Mouse (Mus musculus): Measurements from ENCODE around the gene Ahcyl2. TPM values are rescaled to one million over a fixed set of nuclear protein-coding genes. Genes with fewer than 3 reads are reported as not detected.

Gene Ahcyl2
- total and polyA plus RNA-seq, 2 experiments from 2014 or later: 13.6 to 48.3 TPM

DNA sequence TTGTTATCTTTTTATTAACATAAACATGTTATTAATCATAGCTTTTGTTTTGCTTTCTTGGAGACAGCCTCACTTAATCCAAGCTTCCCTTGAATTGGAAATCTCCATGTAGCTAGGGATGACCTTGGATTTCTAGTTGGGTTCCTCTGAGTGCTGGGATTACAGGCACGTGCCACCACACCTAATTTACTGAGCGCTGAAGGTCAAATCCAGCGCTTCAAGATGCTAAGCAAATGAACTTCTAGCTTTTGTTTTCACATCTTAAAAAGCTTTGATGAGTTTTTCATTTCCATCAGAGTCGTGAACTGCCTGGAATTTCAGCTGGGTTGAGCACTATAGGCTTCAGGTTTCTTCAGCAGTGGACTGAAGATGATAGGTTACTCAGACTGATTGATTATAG, 109.0 kb downstream of the Ahcyl2 start:
- DNase-seq (no peak), ATAC-seq (no peak)
- no peaks in the 10 kb centered on the region for H3K9me3 ChIP-seq (ENCODE audit: low read length)
- H3K4me2 ChIP-seq (ENCODE audit: low read depth): no peak overlapping the region
- no peak overlapping the region for H3K9ac ChIP-seq
- H3K4me1 ChIP-seq (ENCODE audit: insufficient read depth): no peaks in the 10 kb centered on the region
- WGBS: 78% methylated on average over 4 of the region's 4 CpGs
- H3K4me3 ChIP-seq (ENCODE audit: low read depth, low read length): no peak overlapping the region
- peaks cover 12% of the 10 kb centered on the region; the same call in 1 of the 2 replicates for H3K36me3 ChIP-seq (ENCODE audit: insufficient read depth)
- H3K27me3 ChIP-seq (ENCODE audit: insufficient read depth, low read length): no peaks in the 10 kb centered on the region
- no peak for TF ChIP-seq CTCF (IDR thresholded peaks at IDR 0.05; ENCODE audit: low read depth)
- H3K27ac ChIP-seq (ENCODE audit: low read depth, low read length): no peak overlapping the region

DNA sequence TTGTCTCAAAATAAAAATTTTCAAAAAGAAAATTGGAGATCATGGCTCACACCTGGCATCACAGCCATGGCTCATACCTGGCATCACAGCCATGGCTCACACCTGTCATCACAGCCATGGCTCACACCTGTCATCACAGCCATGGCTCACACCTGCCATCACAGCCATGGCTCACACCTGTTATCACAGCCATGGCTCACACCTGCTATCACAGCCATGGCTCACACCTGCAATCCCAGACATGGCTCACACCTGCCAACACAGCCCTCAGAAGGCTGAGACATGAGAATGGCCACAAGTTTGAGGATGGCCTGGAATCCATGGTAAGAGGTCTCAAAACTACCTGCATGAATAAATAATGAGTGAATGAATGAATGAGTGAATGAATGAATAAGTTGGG, 111.8 kb downstream of the Ahcyl2 start:
- Histone ChIP-seq H3K4me3 (ENCODE audit: low read depth, low read length) (no peak overlapping the region), H3K4me1 (ENCODE audit: insufficient read depth) (no peaks in the 10 kb centered on the region), H3K4me2 (ENCODE audit: low read depth) (no peak overlapping the region), H3K9ac (no peak overlapping the region), H3K27me3 (ENCODE audit: insufficient read depth, low read length) (no peaks in the 10 kb centered on the region), H3K9me3 (ENCODE audit: low read length) (no peaks in the 10 kb centered on the region), H3K27ac (ENCODE audit: low read depth, low read length) (no peak overlapping the region), H3K36me3 (ENCODE audit: insufficient read depth) (peaks cover 12% of the 10 kb centered on the region; the same call in 1 of the 2 replicates)
- DNase-seq: no peak
- no peak for ATAC-seq
- TF ChIP-seq CTCF (IDR thresholded peaks at IDR 0.05; ENCODE audit: low read depth): no peak

DNA sequence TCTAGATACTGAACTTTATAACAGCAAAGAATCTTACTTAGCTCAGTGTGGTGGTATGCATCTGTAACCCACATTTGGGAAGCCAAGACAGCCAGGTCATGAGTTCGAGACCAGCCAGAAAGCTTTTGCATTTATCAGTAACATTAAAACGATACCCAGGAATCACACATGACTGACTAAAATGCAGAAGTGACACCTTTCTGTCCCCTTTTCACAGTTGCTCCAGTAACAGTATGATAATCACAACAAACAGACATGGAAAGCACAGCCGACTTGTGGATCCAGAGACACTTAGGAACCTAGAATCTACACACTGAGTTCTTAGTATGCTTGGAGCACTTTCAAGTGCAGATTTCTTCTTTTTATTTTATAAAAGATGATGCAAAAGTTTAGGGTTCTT, 113.0 kb downstream of the Ahcyl2 start:
- no peak overlapping the region for H3K27ac ChIP-seq (ENCODE audit: low read depth, low read length)

DNA sequence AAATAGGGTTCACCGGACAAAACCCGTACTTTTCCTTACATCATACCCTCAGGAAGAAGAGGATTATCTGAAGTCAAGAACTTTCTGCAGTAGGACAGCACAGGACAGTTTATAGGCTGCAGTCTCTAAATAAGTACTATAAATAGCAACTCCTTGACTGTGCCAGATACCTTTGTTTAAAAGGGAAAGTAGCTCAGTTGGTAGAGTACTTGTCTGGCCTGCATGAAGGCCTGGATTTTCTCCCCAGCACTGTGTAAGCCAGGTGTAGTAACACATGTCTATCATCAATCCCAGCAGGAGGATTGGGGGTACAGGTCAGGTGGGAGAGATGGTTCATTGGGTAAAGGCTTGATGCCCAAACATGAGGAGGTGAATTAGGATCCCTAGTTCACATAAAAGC, 114.1 kb downstream of the Ahcyl2 start:
- H3K9me3 ChIP-seq (ENCODE audit: low read length): no peaks in the 10 kb centered on the region
- H3K27ac ChIP-seq (ENCODE audit: low read depth, low read length): no peak overlapping the region
- no peak overlapping the region for H3K4me3 ChIP-seq (ENCODE audit: low read depth, low read length)
- H3K27me3 ChIP-seq (ENCODE audit: insufficient read depth, low read length): no peaks in the 10 kb centered on the region
- DNase-seq: no peak
- H3K9ac ChIP-seq: no peak overlapping the region
- H3K4me1 ChIP-seq (ENCODE audit: insufficient read depth): no peaks in the 10 kb centered on the region
- no peak for TF ChIP-seq CTCF (IDR thresholded peaks at IDR 0.05; ENCODE audit: low read depth)
- H3K4me2 ChIP-seq (ENCODE audit: low read depth): no peak overlapping the region
- no peak for ATAC-seq
- 78% methylated on average over 2 of the region's 2 CpGs for WGBS
- peaks cover 18% of the 10 kb centered on the region for H3K36me3 ChIP-seq (ENCODE audit: insufficient read depth)

More for the DNA sequence above, 113.0 kb downstream of the Ahcyl2 start:
- Histone ChIP-seq H3K9ac (no peak overlapping the region), H3K4me1 (ENCODE audit: insufficient read depth) (no peaks in the 10 kb centered on the region), H3K36me3 (ENCODE audit: insufficient read depth) (peaks cover 12% of the 10 kb centered on the region; the same call in 1 of the 2 replicates), H3K9me3 (ENCODE audit: low read length) (no peaks in the 10 kb centered on the region), H3K4me2 (ENCODE audit: low read depth) (no peak overlapping the region), H3K27me3 (ENCODE audit: insufficient read depth, low read length) (no peaks in the 10 kb centered on the region), H3K4me3 (ENCODE audit: low read depth, low read length) (no peak overlapping the region)
- DNase-seq (no peak), ATAC-seq (no peak)
- TF ChIP-seq CTCF (IDR thresholded peaks at IDR 0.05; ENCODE audit: low read depth): no peak
- 91% methylated on average over 3 of the region's 3 CpGs for WGBS

DNA sequence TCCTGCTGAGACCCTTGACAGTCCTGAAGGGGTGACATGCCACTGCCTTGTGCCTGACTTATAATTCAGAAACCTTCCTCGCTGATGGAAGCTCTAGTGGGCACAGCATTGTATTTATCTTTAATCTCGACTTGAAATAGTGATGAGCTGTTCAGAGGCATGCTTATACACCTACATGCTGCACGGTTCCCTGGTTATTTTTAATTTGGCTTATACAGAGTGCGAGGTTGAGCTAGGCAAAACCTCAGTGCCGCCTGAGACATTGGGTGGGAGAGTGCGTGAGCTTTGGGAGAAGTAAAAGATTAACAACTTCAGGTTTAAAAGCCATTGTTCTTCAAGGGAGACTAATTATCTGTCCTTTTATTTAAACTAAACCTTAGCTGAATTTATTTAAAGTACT, 115.1 kb downstream of the Ahcyl2 start:
- H3K4me2 ChIP-seq (ENCODE audit: low read depth): no peak overlapping the region
- H3K9me3 ChIP-seq (ENCODE audit: low read length): no peaks in the 10 kb centered on the region
- peaks cover 18% of the 10 kb centered on the region for H3K36me3 ChIP-seq (ENCODE audit: insufficient read depth)
- ATAC-seq (no peak), DNase-seq (no peak)
- TF ChIP-seq CTCF (IDR thresholded peaks at IDR 0.05; ENCODE audit: low read depth): no peak
- H3K9ac ChIP-seq: no peak overlapping the region
- no peaks in the 10 kb centered on the region for H3K4me1 ChIP-seq (ENCODE audit: insufficient read depth)
- 65% methylated on average over 6 of the region's 6 CpGs for WGBS
- H3K27me3 ChIP-seq (ENCODE audit: insufficient read depth, low read length): no peaks in the 10 kb centered on the region
- no peak overlapping the region for H3K27ac ChIP-seq (ENCODE audit: low read depth, low read length)
- no peak overlapping the region for H3K4me3 ChIP-seq (ENCODE audit: low read depth, low read length)

DNA sequence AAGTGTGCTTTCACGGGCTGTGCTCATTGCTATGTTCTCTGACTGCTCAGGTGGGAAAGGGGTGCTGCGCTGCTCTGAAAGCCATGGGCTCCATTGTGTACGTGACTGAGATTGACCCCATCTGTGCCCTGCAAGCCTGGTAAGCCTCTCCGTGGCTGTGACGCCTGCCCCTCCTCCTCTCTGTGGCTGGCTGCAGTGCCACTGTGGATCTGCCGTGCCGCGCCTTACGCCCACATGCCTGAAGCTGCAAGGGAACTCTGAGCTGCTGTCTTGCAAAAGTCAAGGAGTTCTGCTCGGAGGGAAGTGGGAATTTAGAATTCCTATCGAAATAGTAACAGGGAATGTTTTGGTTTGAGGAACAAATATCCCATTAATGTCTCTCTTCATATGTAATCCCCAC, 123.3 kb downstream of the Ahcyl2 start:
- WGBS: 71% methylated on average over 11 of the region's 11 CpGs
- ATAC-seq: no peak
- Histone ChIP-seq H3K9me3 (ENCODE audit: low read length) (no peaks in the 10 kb centered on the region), H3K4me1 (ENCODE audit: insufficient read depth) (no peaks in the 10 kb centered on the region), H3K4me3 (ENCODE audit: low read depth, low read length) (no peak overlapping the region), H3K27me3 (ENCODE audit: insufficient read depth, low read length) (no peaks in the 10 kb centered on the region), H3K36me3 (ENCODE audit: insufficient read depth) (peaks cover 10% of the 10 kb centered on the region; the same call in 1 of the 2 replicates), H3K27ac (ENCODE audit: low read depth, low read length) (no peak overlapping the region), H3K9ac (no peak overlapping the region), H3K4me2 (ENCODE audit: low read depth) (no peak overlapping the region)
- no peak for DNase-seq
- TF ChIP-seq CTCF (IDR thresholded peaks at IDR 0.05; ENCODE audit: low read depth): no peak

DNA sequence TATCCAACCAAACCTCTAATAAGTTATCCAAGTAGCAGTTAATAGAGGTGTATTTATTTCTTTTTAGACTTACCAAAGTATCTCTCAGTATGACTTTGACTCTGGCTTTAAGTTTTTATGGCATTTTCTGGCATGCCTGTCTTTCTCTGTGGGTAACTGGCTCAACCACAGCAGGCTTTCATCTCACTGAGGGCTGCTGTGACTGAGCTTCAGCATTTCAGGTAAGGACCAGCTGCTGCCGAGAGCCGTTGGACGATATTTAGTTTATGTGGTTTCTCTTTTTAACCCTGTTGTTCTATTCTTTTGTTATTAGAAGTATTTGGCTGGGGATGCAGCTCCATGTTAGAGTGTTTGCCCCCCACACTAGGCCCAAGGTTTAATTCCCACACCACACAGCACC, 129.2 kb downstream of the Ahcyl2 start:
- no peak for TF ChIP-seq CTCF (IDR thresholded peaks at IDR 0.05; ENCODE audit: low read depth)
- no peak for ATAC-seq
- no peak overlapping the region for H3K9ac ChIP-seq
- H3K9me3 ChIP-seq (ENCODE audit: low read length): no peaks in the 10 kb centered on the region
- 95% methylated on average over 3 of the region's 3 CpGs for WGBS
- H3K4me3 ChIP-seq (ENCODE audit: low read depth, low read length): no peak overlapping the region
- H3K27me3 ChIP-seq (ENCODE audit: insufficient read depth, low read length): no peaks in the 10 kb centered on the region
- H3K4me2 ChIP-seq (ENCODE audit: low read depth): no peak overlapping the region
- no peak for DNase-seq
- H3K36me3 ChIP-seq (ENCODE audit: insufficient read depth): peaks cover 9% of the 10 kb centered on the region
- no peak overlapping the region for H3K27ac ChIP-seq (ENCODE audit: low read depth, low read length)
- no peaks in the 10 kb centered on the region for H3K4me1 ChIP-seq (ENCODE audit: insufficient read depth)

DNA sequence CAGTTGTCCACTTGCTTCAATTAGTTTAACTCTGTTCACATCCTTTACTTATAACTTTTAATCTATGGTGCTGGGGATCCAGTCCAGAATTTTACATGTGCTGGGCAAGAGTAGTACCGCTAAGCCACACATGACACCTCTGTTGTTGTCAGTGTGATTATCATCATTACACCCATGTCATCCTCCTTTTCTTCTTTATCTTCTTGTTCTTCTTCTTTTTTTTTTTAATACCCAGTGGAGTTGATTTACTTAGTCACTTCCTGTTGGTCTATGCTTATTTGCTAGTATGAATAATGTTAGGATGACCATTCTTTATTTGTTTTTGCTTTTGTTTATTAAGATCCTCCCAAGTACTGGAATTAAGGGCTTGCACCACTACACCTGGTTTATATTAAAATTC, 133.6 kb downstream of the Ahcyl2 start:
- H3K27ac ChIP-seq (ENCODE audit: low read depth, low read length): no peak overlapping the region
- H3K36me3 ChIP-seq (ENCODE audit: insufficient read depth): peaks cover 6% of the 10 kb centered on the region
- no peaks in the 10 kb centered on the region for H3K9me3 ChIP-seq (ENCODE audit: low read length)
- H3K4me1 ChIP-seq (ENCODE audit: insufficient read depth): no peaks in the 10 kb centered on the region
- no peak for DNase-seq
- no peak overlapping the region for H3K4me3 ChIP-seq (ENCODE audit: low read depth, low read length)
- no peak for ATAC-seq
- no peak overlapping the region for H3K9ac ChIP-seq
- H3K4me2 ChIP-seq (ENCODE audit: low read depth): no peak overlapping the region
- no peaks in the 10 kb centered on the region for H3K27me3 ChIP-seq (ENCODE audit: insufficient read depth, low read length)
- WGBS: 100% methylated on average over 1 of the region's 1 CpGs
- no peak for TF ChIP-seq CTCF (IDR thresholded peaks at IDR 0.05; ENCODE audit: low read depth)

All from forebrain, postnatal 0 days (tissue).